Mouse (Mus musculus) CH12F3 (cell line): Measurements from ENCODE around the gene Ssrp1.

Experiments used
- in situ Hi-C: fragments of 300-500 bp; cut with MboI; formaldehyde crosslinking; loops from 2 replicates; pipeline ENCODE4 v1.14.3; 2020; ENCODE audit warnings: low sequenced_read_pairs

Gene Ssrp1

DNA sequence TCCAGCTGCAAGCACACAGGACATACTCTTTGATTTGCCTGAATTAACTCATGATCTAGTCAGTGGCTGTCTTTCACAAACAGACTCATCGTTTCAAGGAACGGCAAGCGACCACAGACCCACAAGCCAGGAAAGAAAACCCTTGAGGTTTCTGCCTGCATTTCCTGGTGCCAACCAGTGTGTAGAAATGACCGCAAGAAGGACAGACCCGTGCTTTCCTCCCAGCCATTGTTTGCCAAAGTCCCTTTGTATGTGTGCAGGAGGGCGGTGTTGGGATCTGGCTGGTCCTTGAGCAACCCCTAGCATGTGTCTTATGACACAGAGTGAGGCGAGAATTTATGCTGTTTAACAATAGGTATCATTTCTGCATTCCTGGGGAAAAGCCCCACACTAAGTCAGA is 2.9 kb upstream of the Ssrp1 start:
- in situ Hi-C loops, result loop anchor here (25.0 kb wide), 1 partner anchor 322 kb away; the partner anchor contains the start of gene Zdhhc5

GRCm38 (mm10) chr2:85036507-85037046 is 457 bp upstream of the Ssrp1 start:
- in situ Hi-C loops, result loop anchor here (25.0 kb wide), 1 partner anchor 324 kb away; the partner anchor contains the start of gene Zdhhc5

DNA sequence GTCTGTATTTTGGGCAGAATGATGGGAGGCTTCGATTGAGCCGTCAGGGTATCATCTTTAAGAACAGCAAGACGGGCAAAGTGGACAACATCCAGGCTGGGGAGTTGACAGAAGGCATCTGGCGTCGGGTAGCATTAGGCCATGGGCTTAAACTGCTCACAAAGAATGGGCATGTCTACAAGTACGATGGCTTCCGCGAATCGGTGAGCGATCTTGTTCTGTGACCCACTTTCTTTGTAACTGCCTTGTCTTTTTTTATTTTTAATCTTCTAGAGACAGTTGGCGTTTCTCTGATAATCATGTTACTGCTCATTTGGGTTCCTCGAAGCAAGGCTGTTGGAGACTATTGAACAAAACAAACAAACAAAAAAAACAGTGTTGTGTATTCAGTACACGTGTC is 1.3 kb downstream of the Ssrp1 start:
- in situ Hi-C loops, result loop anchor here (25.0 kb wide), 1 partner anchor 326 kb away; the partner anchor contains the start of gene Zdhhc5

DNA sequence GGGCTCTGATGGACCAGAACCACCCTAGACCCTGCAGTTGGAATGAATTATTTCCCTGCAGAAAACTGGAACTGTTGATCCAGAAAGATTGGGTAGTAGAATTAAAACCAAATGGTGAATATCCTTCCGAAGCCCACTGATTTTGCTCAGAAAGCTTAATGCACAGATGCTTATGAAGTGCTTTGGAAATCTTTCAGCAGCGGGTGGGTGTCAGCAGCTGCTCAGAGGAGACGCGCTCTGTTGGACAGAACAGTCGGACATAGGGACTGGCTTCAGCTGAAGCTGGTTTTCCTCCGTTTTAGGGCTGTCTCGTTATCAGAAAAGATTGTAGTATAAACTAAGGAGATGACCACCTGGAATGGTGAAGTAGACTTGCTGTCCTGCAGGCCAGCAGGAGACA is 6.6 kb downstream of the Ssrp1 start:
- in situ Hi-C loops, result loop anchor here (25.0 kb wide), 1 partner anchor 331 kb away; the partner anchor contains the start of gene Zdhhc5

DNA sequence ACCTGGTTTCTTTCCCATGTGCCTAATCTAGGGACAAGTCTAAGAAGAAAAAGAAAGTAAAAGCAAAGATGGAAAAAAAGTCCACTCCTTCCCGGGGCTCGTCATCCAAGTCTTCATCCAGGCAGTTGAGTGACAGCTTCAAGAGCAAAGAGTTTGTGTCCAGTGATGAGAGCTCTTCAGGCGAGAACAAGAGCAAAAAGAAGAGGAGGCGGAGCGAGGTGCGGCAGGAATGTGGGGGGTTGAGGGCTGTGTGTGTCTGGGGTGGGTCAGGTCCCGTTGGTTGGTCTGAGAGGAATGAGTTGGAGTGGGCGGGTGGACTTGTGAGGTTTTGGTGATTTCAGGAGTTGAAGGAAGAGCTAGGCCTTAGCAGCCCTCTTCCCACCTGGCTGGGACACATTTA is 9.2 kb downstream of the Ssrp1 start:
- in situ Hi-C loops, result loop anchor here (25.0 kb wide), 1 partner anchor 334 kb away; the partner anchor contains the start of gene Zdhhc5

DNA sequence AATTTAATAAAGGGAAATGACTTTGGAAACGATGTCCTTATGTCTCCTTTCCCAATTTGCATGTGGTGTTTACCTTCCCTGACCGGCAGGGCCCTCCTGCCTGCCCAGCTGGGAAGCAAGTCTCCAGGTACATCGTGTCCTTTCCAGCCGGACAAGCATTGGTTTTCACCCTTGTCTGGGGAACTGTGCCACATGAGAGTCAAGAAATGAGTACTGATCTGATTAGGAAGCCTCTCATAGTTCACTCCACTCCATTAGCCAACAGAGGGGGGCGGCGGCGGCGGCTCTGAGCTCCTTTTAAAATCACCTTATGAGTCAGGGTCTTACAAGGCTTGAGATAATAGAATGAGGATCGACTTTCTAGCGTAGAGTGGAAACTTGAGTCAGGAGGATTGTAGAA is 10.0 kb downstream of the Ssrp1 start:
- in situ Hi-C loops, result loop anchor here (25.0 kb wide), 1 partner anchor 335 kb away; the partner anchor contains the start of gene Zdhhc5

GRCm38 (mm10) chr2:85047596-85048167 is 10.6 kb downstream of the Ssrp1 start, which contains the start of gene Tnks1bp1:
Tnks1bp1 (plus strand) TSS chr2:85048022.
- in situ Hi-C loops, result loop anchor here (25.0 kb wide), 1 partner anchor 335 kb away; the partner anchor contains the start of gene Zdhhc5

GRCm38 (mm10) chr2:85048168-85048751 is 11.2 kb downstream of the Ssrp1 start:
- in situ Hi-C loops, result loop anchor here (25.0 kb wide), 1 partner anchor 336 kb away; the partner anchor contains the start of gene Zdhhc5

- in situ Hi-C loops, result loop anchor here (25.0 kb wide), 1 partner anchor 337 kb away; the partner anchor contains the start of gene Zdhhc5
Measured at GRCm38 (mm10) chr2:85049277-85049676, 12.2 kb downstream of the Ssrp1 start.

- in situ Hi-C loops, result no loop called here
Measured at GRCm38 (mm10) chr2:85050001-85050634, 13.1 kb downstream of the Ssrp1 start.

DNA sequence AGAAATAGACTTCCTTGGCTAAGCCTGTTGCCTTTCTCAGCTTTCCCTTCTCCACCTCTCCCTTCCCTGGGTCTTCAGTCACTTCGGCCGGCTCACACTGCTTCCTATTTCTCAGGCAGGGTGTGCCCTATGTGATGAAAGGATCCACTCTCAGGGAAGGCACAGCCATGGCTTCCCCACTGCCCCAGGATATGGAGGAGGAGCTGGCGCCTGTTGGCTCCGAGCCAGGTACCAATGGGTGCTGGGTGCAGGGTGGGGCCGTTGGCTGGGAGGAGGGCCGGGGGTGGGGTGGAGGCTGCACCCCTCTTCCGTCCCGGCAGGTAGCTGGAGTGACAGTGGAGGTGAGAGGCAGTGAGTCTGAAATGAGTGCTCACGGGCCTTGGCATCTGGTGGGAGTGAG is 13.7 kb downstream of the Ssrp1 start:
- in situ Hi-C loops, result no loop called here

DNA sequence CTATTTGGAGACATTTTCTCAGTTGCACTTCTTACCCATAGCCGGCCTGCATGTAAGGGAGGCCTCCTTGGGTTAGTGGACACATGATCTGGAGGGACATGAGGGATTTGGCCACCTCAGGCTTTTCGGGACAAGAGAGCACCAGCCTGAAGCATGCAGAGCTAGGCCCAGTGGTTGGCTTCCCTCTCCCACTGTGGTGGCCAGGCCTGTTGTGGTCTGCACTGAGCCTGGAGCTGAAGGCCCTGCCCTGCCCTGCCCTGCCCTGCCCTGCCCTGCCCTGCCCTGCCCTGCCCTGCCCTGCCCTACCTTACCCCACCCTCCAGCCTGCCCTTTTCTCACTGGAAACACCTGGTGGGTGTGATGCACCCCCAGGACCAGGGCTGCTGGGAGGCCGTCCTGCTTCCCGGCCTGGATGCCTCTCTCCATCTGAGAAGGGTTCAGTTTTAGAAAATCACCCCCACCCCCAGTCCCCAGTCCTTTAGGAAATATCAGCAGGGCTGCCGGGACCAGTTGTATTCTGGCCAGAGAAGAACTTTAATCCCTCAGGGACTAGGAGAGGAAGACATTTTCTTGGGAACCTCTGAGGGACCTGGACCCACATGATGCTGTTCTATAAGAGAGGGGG is 16.3 kb downstream of the Ssrp1 start:
- in situ Hi-C loops, result no loop called here

DNA sequence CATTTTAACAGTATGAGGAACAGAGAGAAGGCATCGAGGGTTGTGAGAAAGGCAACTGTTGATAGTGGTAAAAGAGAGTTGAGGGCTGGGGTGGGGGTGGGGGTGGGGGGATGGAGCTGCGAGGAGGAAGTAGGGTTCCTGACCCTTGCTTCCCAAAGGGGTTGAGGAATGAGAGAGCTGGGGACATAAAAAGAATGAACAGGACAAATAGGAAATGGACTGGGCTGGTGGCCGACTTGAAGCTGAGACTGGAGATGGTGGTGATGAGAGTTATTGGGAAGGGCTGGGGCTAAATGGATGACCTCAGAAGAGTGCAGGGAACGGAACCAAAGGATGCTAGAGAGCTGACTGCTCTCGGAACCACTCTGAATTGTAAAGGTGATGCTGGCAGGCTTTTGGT is 19.7 kb downstream of the Ssrp1 start:
- in situ Hi-C loops, result no loop called here

DNA sequence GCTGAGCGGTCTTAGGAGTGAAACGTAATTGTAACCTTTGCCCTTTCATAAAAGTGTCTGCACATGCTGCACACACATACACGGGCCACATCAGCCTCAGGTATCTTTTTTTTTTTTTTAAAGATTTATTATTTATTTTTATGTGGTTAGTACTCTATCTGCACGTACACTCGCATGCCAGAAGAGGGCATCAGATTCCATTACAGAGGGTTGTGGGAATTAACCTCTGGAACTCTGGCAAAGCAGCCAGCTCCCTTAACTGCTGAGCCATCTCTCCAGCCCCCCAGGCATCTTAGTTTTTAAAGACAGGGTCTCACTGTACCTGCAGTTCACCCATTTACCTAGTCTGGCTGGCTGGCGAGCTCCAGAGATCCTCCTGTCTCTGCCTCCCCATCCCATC is 22.6 kb downstream of the Ssrp1 start:
- in situ Hi-C loops, result no loop called here

GRCm38 (mm10) chr2:85060591-85061060 is 23.6 kb downstream of the Ssrp1 start:
- in situ Hi-C loops, result no loop called here

GRCm38 (mm10) chr2:85061107-85061541 is 24.1 kb downstream of the Ssrp1 start:
- in situ Hi-C loops, result no loop called here

GRCm38 (mm10) chr2:85065141-85065875 is 28.3 kb downstream of the Ssrp1 start:
- in situ Hi-C loops, result no loop called here

DNA sequence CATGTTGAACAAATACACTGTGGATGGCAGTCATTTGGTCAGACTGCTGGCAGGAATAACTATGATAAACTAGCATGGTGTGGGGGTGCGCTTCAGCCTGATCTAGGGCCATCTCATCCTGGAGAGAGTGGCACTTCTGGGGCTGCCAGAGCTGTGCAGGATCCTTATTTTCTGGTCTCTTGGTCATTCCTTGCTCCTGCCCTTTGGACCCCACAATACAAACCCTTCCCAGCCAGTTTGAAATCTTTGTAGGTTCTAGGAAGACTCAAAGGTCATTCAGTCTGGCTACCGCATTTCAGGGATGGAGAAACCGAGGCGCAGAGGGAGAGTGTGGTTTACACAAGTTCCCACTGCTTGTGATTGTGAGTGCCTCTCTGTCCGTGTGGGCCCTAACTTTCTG is 29.9 kb downstream of the Ssrp1 start:
- in situ Hi-C loops, result no loop called here

GRCm38 (mm10) chr2:85067903-85068625 is 31.0 kb downstream of the Ssrp1 start:
- in situ Hi-C loops, result no loop called here
